Mouse (Mus musculus): ENCODE data around the gene Gm10563. TPM values are rescaled to one million over a fixed set of nuclear protein-coding genes. Genes with fewer than 3 reads are reported as not detected.
"Not testable (repeated sequence)": the region's sequence is repeated elsewhere in the genome, so short reads cannot be mapped to it uniquely, and the experiment has no call there.

Gene Gm10563
- polyA plus RNA-seq (2015; fragmentation: Nextera tagmentation; extraction: Ambion mirVana) = not detected in 2 replicates

DNA sequence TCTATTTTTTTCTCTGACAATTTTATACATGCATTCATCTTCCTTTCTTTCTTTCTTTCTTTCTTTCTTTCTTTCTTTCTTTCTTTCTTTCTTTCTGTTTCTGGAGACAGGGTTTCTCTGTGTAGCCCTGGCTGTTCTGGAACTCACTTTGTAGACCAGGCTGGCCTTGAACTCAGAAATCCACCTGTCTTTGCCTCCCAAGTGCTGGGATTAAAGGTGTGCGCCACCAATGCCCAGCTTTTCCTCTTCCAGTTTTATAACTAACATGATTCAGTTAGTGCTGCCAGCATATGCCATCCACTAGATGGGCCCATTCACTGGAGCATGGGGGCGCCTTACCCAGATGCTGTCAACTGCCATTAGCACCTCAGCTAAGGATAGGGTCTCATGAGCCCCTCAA lies at the start of gene Gm10563:
Gene Gm10563 (minus strand): TSS at position 101 of the 400 bp plus-strand sequence.
- H3K36me3 ChIP-seq = peaks cover 89% of the 10 kb centered on the region
- H3K4me3 ChIP-seq; H3K9me3 ChIP-seq; ATAC-seq (ENCODE audit: low FRiP score); H3K9ac ChIP-seq; H3K27me3 ChIP-seq; H3K27ac ChIP-seq; H3K4me1 ChIP-seq (replicated peaks); H3K4me2 ChIP-seq: not testable (repeated sequence)
- WGBS = 97% methylated on average over 2 of the region's 2 CpGs

DNA sequence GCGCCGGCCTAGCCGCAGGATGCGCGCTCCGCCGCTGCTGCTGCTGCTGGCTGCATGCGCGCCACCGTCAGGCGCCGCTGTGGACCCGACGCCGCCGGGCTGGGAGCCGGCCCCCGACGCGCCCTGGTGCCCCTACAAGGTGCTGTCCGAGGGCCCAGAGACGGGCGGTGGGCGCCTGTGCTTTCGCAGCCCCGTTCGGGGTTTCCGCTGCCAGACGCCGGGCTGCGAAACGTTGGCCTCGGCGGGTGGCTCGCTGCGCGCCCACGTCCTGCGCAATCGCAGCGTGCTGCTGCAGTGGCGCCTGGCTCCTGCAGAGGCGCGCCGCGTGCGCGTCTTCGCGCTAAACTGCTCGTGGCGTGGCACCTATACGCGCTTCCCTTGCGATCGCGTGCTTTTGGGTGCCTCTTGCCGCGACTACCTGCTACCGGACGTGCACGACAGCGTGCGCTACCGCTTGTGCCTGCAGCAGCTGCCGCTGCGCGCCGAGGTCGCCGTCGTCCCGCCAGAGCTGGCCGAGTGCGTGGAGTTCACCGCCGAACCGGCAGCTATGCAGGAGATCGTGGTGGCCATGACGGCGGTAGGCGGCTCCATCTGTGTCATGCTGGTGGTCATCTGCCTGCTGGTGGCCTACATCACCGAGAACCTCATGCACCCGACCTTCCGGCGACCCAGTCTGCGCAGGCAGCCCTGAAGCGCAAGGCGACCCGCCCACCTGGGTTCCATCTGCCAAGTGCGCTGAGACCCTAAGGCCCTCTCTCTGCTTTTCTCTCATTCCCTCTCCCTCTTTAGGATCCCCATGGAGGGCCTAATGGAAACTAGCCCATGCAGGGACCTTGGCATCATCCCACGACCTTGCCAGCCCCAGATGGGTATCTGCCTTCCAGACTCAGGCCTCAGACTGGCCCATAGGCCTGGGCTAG lies 49.5 kb upstream of the Gm10563 start:
- peak overlapping the region; percentile 96 for H3K27ac ChIP-seq
- WGBS = under 1% methylated on average over 88 of the region's 92 CpGs
- H3K4me2 ChIP-seq = peak overlapping the region; percentile 90

DNA sequence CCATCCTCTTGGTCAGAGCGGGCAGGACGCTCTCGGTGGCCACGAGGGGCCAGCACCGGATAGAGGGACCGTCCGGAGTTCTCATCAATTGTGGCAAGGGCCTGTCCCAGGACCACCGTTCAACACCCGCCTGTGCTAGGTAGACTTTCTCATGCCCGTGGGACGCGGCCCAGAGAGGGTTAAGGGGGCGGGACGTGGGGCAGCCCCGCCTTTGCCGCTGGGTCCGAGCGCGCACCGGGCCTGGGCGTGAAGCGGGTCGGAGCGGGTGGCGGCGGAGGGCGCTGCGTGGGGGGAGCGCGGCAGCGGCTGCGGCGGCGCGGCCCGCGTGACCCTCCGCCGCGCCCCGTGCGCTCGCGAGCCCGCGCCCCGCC lies 48.9 kb upstream of the Gm10563 start, which contains the start of gene Fndc10:
Gene Fndc10 (plus strand): TSS at position 232 of the 371 bp plus-strand sequence.
- under 1% methylated on average over 36 of the region's 47 CpGs for WGBS
- Histone ChIP-seq H3K4me2 (peak within 1 kb of the TSS; percentile 90), H3K27ac (peak within 1 kb of the TSS; percentile 96), H3K4me1 (replicated peaks) (peaks cover 28% of the 10 kb centered on the region), H3K27me3 (peaks cover 23% of the 10 kb centered on the region), H3K4me3 (peak within 1 kb of the TSS; percentile 65), H3K9ac (peak within 1 kb of the TSS; percentile 86), H3K9me3 (no peaks in the 10 kb centered on the region), H3K36me3 (no peaks in the 10 kb centered on the region)
- ATAC-seq (ENCODE audit: low FRiP score) = peak; percentile 86

More for the DNA sequence above, 49.5 kb upstream of the Gm10563 start:
- Histone ChIP-seq H3K27me3 (peaks cover 23% of the 10 kb centered on the region), H3K4me1 (replicated peaks) (peaks cover 28% of the 10 kb centered on the region), H3K9ac (peak overlapping the region; percentile 86), H3K36me3 (no peaks in the 10 kb centered on the region), H3K4me3 (peak overlapping the region; percentile 65), H3K9me3 (no peaks in the 10 kb centered on the region)
- peak; percentile 87 for ATAC-seq (ENCODE audit: low FRiP score)

DNA sequence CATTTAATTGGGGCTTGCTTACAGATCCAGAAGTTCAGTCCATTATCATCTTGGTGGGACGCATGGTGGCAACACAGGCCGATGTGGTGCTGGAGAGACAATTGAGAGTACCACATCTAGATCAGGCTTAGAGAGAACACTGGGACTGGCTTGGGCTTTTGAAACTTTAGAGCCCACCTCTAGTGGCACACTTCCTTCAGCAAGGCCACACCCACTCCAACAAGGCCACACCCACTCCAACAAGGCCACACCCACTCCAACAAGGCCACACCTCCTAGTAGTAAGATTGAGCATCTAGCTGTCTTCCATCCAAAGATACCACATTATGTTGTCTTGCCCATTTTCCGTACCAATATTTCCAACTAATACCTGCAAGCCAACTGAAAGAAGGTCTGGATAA lies 47.2 kb upstream of the Gm10563 start:
- Histone ChIP-seq H3K4me2 (no peak overlapping the region), H3K36me3 (no peaks in the 10 kb centered on the region), H3K27me3 (peaks cover 23% of the 10 kb centered on the region), H3K4me1 (replicated peaks) (peaks cover 28% of the 10 kb centered on the region), H3K4me3 (no peak overlapping the region), H3K9ac (no peak overlapping the region), H3K9me3 (no peaks in the 10 kb centered on the region), H3K27ac (no peak overlapping the region)
- WGBS = 95% methylated on average over 3 of the region's 3 CpGs
- no peak for ATAC-seq (ENCODE audit: low FRiP score)

DNA sequence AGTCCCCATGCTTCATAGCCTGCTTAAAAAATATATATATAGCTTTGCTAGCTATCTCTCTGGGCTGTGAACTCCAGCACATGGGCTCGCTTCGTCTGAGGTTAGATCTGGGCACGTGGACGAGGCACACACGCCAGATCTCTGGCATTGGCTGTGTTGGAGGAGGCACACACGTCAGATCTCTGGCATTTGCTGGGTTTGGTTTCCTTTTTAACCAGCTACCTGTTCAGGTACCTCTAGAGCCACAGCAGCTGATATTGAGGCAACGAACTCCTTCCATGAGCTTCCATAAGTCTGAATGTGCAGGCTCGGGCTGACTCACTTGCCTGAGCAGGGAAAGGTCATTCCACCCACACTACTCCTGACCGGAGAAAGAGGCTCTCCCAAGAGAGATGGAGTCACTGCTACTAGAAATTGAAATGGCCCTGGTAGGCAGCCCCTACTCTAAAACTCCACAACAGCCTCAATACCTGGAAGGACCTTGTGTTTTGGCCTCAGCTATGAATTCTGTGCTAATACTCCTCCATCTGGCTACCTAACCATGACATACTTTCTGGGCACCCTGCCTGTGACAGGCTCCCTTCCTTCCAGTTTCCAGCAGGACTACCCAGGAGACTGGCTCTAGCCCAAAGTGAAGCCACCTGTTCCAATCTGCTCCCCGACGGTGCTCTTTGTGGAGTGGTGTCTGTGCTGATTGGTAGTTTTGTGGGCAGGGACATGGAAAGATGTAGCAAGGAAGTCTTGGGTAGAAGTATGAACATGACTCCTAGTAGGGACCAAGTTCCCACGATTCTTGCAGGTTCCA lies 45.6 kb upstream of the Gm10563 start:
- no peak overlapping the region for H3K27ac ChIP-seq
- H3K9ac ChIP-seq = no peak overlapping the region
- no peak overlapping the region for H3K4me2 ChIP-seq
- H3K9me3 ChIP-seq = no peaks in the 10 kb centered on the region
- H3K36me3 ChIP-seq = no peaks in the 10 kb centered on the region
- WGBS = 86% methylated on average over 12 of the region's 12 CpGs
- peaks cover 16% of the 10 kb centered on the region for H3K27me3 ChIP-seq
- no peak overlapping the region for H3K4me3 ChIP-seq
- ATAC-seq (ENCODE audit: low FRiP score) = no peak
- peaks cover 16% of the 10 kb centered on the region for H3K4me1 ChIP-seq (replicated peaks)

DNA sequence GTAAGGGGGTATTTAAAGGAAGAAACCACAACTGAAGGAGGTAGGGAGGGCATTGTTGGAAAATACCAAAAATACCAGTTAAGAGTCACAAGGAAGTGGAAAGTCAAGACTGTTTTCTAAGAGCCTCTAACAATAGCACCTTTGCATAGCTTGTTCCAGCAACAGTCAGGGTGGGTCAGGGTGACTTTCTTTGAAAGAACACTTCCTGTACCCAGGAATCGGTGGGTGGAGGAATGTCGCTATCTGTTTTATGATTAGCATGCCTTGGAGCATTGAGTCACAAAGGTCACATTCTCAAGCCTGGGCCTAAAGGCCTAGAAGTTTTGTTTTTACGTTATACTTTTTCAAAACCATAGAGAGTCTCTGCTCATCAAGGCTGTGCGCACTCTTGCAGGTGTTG lies 42.6 kb upstream of the Gm10563 start:
- H3K9ac ChIP-seq; H3K4me1 ChIP-seq (replicated peaks); H3K4me3 ChIP-seq; H3K9me3 ChIP-seq; H3K4me2 ChIP-seq; ATAC-seq (ENCODE audit: low FRiP score); H3K27ac ChIP-seq; H3K27me3 ChIP-seq; H3K36me3 ChIP-seq: not testable (repeated sequence)
- 97% methylated on average over 4 of the region's 4 CpGs for WGBS

DNA sequence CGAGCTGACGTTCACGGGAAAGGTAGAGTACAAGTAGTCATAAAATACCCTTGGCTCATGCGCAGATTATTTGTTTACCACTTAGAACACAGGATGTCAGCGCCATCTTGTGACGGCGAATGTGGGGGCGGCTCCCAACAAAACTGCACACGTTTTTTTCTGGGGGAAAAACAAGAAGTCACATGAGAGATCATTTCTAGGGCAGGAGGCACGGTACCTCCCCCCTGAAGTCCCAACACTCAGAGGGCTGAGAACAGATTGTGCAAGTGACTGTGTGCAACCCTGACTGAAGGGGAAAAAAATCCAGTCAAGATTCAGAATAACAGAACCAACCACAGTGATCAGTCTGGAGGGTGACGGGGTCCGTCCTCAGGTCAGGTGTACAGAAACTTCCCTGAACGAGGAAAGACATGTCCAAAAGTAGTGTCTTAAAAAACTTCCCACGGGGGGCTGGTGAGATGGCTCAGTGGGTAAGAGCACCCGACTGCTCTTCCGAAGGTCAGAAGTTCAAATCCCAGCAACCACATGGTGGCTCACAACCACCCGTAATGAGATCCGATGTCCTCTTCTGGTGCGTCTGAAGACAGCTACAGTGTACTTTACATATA lies 38.6 kb upstream of the Gm10563 start:
- ATAC-seq (ENCODE audit: low FRiP score); H3K27me3 ChIP-seq; H3K4me2 ChIP-seq; H3K4me3 ChIP-seq; H3K9me3 ChIP-seq; H3K27ac ChIP-seq; H3K4me1 ChIP-seq (replicated peaks); H3K36me3 ChIP-seq; H3K9ac ChIP-seq: not testable (repeated sequence)
- 88% methylated on average over 16 of the region's 19 CpGs for WGBS

DNA sequence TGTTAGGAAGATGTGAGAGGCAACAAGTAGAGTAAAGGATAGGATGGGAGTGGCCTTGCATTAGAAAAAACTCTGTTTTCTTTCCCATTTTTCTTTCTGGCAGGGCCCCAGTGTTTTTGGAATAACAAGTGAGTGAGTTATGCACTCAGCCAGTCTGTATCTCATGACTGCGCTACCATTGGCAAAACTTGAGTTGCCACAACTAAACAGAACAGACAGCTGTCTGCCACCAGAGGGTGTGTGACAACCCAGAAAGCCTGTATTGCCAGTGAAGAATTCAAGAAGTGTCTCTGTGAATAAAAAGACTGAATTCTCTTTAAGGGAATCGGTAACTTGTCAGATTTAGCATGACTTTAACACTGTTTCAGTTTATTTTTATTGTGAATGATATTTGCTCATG lies 30.8 kb upstream of the Gm10563 start:
- H3K9ac ChIP-seq = no peak overlapping the region
- no peak overlapping the region for H3K27ac ChIP-seq
- ATAC-seq (ENCODE audit: low FRiP score) = no peak
- H3K4me1 ChIP-seq (replicated peaks) = no peaks in the 10 kb centered on the region
- no peak overlapping the region for H3K4me3 ChIP-seq
- H3K4me2 ChIP-seq = no peak overlapping the region
- no peaks in the 10 kb centered on the region for H3K9me3 ChIP-seq
- no peaks in the 10 kb centered on the region for H3K36me3 ChIP-seq
- WGBS = 85% methylated on average over 2 of the region's 2 CpGs
- 0 out of 2 replicates have a peak, but pooled peaks cover 5% of the 10 kb centered on the region for H3K27me3 ChIP-seq

DNA sequence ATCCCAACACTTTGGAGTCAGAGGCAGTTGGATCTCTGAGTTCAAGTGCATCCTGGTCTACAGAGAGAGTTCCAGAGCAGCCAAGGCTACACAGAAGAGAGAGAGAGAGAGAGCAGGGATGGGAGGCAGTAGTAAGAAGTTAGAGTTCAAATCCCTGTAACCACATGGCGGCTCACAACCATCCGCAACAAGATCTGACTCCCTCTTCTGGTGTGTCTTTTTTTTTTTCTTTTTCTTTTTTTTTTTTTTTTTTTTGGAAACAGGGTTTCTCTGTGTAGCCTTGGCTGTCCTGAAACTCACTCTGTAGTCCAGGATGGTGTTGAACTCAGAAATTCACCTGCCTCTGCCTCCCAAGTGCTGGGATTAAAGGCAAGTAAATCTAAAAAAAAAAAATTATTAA lies 26.9 kb upstream of the Gm10563 start:
- Histone ChIP-seq H3K4me2 (no peak overlapping the region), H3K9ac (no peak overlapping the region), H3K27ac (no peak overlapping the region), H3K9me3 (no peaks in the 10 kb centered on the region), H3K36me3 (no peaks in the 10 kb centered on the region), H3K4me3 (no peak overlapping the region), H3K27me3 (0 out of 2 replicates have a peak, but pooled peaks cover 6% of the 10 kb centered on the region), H3K4me1 (replicated peaks) (peaks cover 14% of the 10 kb centered on the region)
- ATAC-seq (ENCODE audit: low FRiP score) = no peak
- 72% methylated on average over 2 of the region's 2 CpGs for WGBS

DNA sequence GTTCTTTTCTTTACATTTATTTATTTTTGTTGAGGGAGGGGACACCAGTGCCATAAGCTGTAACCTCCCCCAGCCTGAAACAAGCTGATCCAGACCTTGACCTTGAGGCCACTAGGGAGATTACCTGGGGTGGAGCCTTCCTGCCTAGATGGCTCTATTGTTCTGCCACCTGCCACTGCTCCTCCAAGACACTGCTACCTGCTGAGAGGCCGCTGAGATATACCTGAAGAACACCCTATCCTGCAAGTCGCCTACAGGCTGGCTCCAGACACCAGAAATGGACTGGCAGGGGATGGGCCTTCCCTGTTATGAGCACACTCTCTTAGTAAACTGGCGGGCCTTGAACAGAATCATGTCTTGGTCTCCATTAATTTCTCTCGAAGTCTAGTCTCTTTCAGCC lies 25.0 kb upstream of the Gm10563 start:
- H3K4me1 ChIP-seq (replicated peaks) = peaks cover 18% of the 10 kb centered on the region
- H3K27me3 ChIP-seq; ATAC-seq (ENCODE audit: low FRiP score); H3K4me3 ChIP-seq; H3K9me3 ChIP-seq; H3K9ac ChIP-seq; H3K36me3 ChIP-seq; H3K27ac ChIP-seq: not testable (repeated sequence)
- H3K4me2 ChIP-seq = peak overlapping the region; percentile 87; the same call in 1 of the 2 replicates
- 68% methylated on average over 4 of the region's 4 CpGs for WGBS

DNA sequence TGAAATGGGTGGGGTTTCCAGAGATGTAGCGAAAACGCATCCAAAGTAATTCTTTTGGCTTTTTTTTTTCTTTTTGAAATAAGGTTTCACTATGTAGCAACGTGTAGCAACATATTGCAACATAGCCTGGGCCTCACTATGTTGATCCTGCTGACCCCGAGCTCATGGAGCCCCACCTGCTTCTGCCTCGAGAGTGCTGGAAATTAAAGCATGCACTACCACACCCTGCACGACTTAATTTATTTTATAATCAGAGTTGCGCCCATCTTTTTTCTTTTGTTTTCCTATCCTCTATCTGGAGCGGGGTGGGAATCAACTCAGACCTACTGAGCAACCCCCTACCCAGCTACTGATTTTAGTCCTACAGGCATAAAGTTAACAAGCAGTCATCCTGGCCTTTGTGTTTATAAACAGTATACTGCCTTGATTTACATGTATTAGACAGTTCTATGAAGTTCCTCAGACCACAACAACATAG lies 24.4 kb upstream of the Gm10563 start:
- H3K4me3 ChIP-seq = peak overlapping the region; percentile 81
- H3K27me3 ChIP-seq = 0 out of 2 replicates have a peak, but pooled peaks cover 6% of the 10 kb centered on the region
- H3K4me2 ChIP-seq = peak overlapping the region; percentile 87
- peaks cover 18% of the 10 kb centered on the region for H3K4me1 ChIP-seq (replicated peaks)
- no peaks in the 10 kb centered on the region for H3K9me3 ChIP-seq
- H3K9ac ChIP-seq = 0 out of 2 replicates have a peak overlapping the region, but pooled peaks have one; percentile 29
- peaks cover 12% of the 10 kb centered on the region for H3K36me3 ChIP-seq
- peak overlapping the region; percentile 87; the same call in 1 of the 2 replicates for H3K27ac ChIP-seq
- peak; percentile 18; the same call in 1 of the 2 replicates for ATAC-seq (ENCODE audit: low FRiP score)
- WGBS = 1% methylated on average over 8 of the region's 8 CpGs
